Mouse (Mus musculus): Measurements from ENCODE around the gene F2rl2.

DNA sequence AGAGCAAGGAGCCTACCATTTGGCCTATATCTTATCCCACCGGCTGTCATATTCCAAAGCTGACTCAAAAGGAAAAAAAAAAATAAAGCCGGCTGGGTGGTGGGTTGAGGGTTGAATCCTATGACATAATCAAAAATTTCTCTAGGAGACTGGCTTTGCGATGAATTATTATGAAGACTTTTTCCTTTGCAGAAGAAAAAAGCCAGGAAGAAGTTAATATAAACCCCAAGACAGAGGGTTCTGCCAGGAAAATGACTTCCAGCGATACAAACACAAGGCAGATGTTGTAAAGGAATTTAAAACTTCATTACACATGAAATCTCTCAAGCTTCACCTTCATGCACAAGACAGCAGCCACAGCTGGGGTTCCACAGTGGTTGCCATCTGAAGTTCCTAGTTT, 48.8 kb downstream of the F2rl2 start:
- no peak for TF ChIP-seq CTCF (IDR thresholded peaks at IDR 0.05; ENCODE audit: borderline replicate concordance, insufficient read depth, low read depth, low read length)
- no peak for TF ChIP-seq POLR2A (IDR thresholded peaks at IDR 0.05; ENCODE audit: borderline replicate concordance, insufficient read depth, low read length)

Measured in cerebellum, adult 2 months (tissue).